Mouse (Mus musculus) lung, postnatal 0 days (tissue): ENCODE results near the gene Msx1.
A peak's percentile ranks its signal among the peaks of the same experiment; 100 is the strongest.

ENCODE experiments used
- CTCF ChIP-seq: IDR thresholded peaks from 2 replicates; pipeline ENCODE4 v1.5.1; 2016; ENCODE audit warnings: antibody characterized with exemption, mild to moderate bottlenecking
- EP300 ChIP-seq: IDR thresholded peaks from 2 replicates; pipeline ENCODE4 v1.6.1; 2016; ENCODE audit warnings: antibody characterized with exemption, mild to moderate bottlenecking, control low read depth

DNA sequence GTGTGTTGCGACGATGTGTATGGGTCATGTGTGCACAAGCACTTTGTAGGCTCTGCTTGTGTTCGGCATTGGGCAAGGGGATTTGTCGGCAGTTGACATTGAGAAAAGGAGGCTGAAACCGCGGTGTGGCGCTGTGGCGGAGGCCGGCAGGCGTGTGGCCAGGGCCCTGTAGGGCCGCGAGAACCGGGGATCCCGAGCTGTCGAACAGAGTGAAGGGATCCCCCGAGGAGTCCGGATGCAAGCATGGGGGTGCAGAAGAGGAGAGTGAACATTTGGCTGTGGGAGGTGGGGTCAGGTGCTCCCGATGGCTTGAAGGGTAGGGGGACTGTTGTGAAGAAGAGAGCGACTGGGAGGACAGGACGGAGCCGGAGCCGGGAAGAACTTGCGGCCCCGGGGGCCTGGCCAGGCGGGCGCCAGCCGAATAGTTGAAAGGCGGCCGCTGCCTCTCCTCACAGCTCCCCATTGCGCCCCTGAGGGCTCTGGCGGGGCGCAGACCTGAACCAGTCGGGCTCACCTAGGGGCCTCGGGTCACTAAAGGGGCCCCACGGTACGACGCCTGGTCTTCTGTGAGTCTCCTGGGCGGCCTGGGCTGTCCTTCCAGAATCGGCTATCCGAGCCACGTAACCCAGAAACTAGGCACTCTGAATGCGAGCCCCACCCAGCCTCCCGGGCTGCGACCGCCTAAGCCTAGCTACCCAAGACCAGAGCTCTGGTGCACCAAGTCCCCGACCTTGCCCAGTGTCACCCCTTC lies 7.3 kb downstream of the Msx1 start:
- TF ChIP-seq EP300: no peak
- peak; percentile 64 for TF ChIP-seq CTCF
